Mouse (Mus musculus): ENCODE data around the gene Pnma1. TPM values are rescaled to one million over a fixed set of nuclear protein-coding genes. Genes with fewer than 3 reads are reported as not detected.

Gene Pnma1
- polyA plus RNA-seq, 1 experiment from 2014 or later: 1.9 TPM

- Histone ChIP-seq H3K36me3 (ENCODE audit: insufficient read depth, low read length) (no peaks in the 10 kb centered on the region), H3K9me3 (ENCODE audit: low read length) (no peaks in the 10 kb centered on the region), H3K4me2 (replicated peaks; ENCODE audit: low read depth, low read length) (peak overlapping the region; percentile 99), H3K4me3 (ENCODE audit: low read depth, low read length) (peak overlapping the region; percentile 82), H3K27ac (ENCODE audit: low read length) (peak overlapping the region; percentile 99), H3K9ac (replicated peaks; ENCODE audit: low read depth) (peak overlapping the region; percentile 82), H3K4me1 (ENCODE audit: insufficient read depth, low read depth, low read length) (peaks cover 69% of the 10 kb centered on the region), H3K27me3 (replicated peaks; ENCODE audit: insufficient read depth, low read length) (no peaks in the 10 kb centered on the region)
- 3% methylated on average over 13 of the region's 13 CpGs for WGBS
- TF ChIP-seq CTCF (IDR thresholded peaks at IDR 0.05): no peak
- no peak for TF ChIP-seq EP300 (IDR thresholded peaks at IDR 0.05)
- peak; percentile 35 for DNase-seq (ENCODE audit: low spot score)
- no peak for ATAC-seq
Measured at GRCm38 (mm10) chr12:84192280-84192679, 44.0 kb upstream of the Pnma1 start.

DNA sequence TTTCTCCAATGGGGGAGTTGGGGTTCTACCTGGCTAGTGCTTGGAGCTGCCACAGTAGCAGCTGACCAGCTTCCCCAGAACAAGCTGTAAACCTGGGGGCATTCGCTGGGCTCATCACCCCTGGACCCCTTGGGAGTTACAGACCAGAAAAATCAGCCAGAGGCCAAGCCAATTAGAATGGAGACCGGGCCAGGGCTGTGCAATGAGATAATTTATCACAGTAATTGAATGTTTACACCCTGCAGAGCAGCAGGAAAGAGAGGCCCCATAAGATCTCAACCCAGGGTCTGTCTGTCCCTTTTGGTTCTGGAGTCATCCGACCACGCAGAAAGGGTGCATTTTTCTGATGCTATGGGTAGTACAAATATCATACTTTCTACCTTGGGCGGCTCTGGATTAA, 43.5 kb upstream of the Pnma1 start:
- H3K27me3 ChIP-seq (replicated peaks; ENCODE audit: insufficient read depth, low read length): no peaks in the 10 kb centered on the region
- H3K9me3 ChIP-seq (ENCODE audit: low read length): no peaks in the 10 kb centered on the region
- H3K4me2 ChIP-seq (replicated peaks; ENCODE audit: low read depth, low read length): peak overlapping the region; percentile 99
- H3K4me3 ChIP-seq (ENCODE audit: low read depth, low read length): peak overlapping the region; percentile 82
- H3K4me1 ChIP-seq (ENCODE audit: insufficient read depth, low read depth, low read length): peaks cover 74% of the 10 kb centered on the region
- H3K27ac ChIP-seq (ENCODE audit: low read length): no peak overlapping the region
- no peak for TF ChIP-seq CTCF (IDR thresholded peaks at IDR 0.05)
- no peak for TF ChIP-seq EP300 (IDR thresholded peaks at IDR 0.05)
- no peaks in the 10 kb centered on the region for H3K36me3 ChIP-seq (ENCODE audit: insufficient read depth, low read length)
- ATAC-seq (no peak), DNase-seq (ENCODE audit: low spot score) (no peak)
- no peak overlapping the region for H3K9ac ChIP-seq (replicated peaks; ENCODE audit: low read depth)
- 24% methylated on average over 5 of the region's 5 CpGs for WGBS

- no peak for TF ChIP-seq CTCF (IDR thresholded peaks at IDR 0.05)
- ATAC-seq: no peak
- H3K4me2 ChIP-seq (replicated peaks; ENCODE audit: low read depth, low read length): peak overlapping the region; percentile 99
Measured at GRCm38 (mm10) chr12:84191190-84191589, 42.9 kb upstream of the Pnma1 start.

GRCm38 (mm10) chr12:84190151-84190820, 42.0 kb upstream of the Pnma1 start:
- 26% methylated on average over 14 of the region's 15 CpGs for WGBS
- Histone ChIP-seq H3K9me3 (ENCODE audit: low read length) (no peaks in the 10 kb centered on the region), H3K27ac (ENCODE audit: low read length) (peak overlapping the region; percentile 20), H3K27me3 (replicated peaks; ENCODE audit: insufficient read depth, low read length) (no peaks in the 10 kb centered on the region), H3K9ac (replicated peaks; ENCODE audit: low read depth) (no peak overlapping the region), H3K4me1 (ENCODE audit: insufficient read depth, low read depth, low read length) (peaks cover 79% of the 10 kb centered on the region), H3K36me3 (ENCODE audit: insufficient read depth, low read length) (no peaks in the 10 kb centered on the region), H3K4me2 (replicated peaks; ENCODE audit: low read depth, low read length) (peak overlapping the region; percentile 99; the same call in 1 of the 2 replicates), H3K4me3 (ENCODE audit: low read depth, low read length) (no peak overlapping the region)
- DNase-seq (ENCODE audit: low spot score): peak; percentile 67
- TF ChIP-seq EP300 (IDR thresholded peaks at IDR 0.05) (no peak), CTCF (IDR thresholded peaks at IDR 0.05) (no peak)
- no peak for ATAC-seq

More at GRCm38 (mm10) chr12:84191190-84191589, 42.9 kb upstream of the Pnma1 start:
- Histone ChIP-seq H3K9me3 (ENCODE audit: low read length) (no peaks in the 10 kb centered on the region), H3K36me3 (ENCODE audit: insufficient read depth, low read length) (no peaks in the 10 kb centered on the region), H3K27me3 (replicated peaks; ENCODE audit: insufficient read depth, low read length) (no peaks in the 10 kb centered on the region), H3K27ac (ENCODE audit: low read length) (no peak overlapping the region), H3K9ac (replicated peaks; ENCODE audit: low read depth) (no peak overlapping the region), H3K4me1 (ENCODE audit: insufficient read depth, low read depth, low read length) (peaks cover 76% of the 10 kb centered on the region), H3K4me3 (ENCODE audit: low read depth, low read length) (0 out of 2 replicates have a peak overlapping the region, but pooled peaks have one; percentile 82)
- 62% methylated on average over 7 of the region's 7 CpGs for WGBS
- DNase-seq (ENCODE audit: low spot score): no peak

GRCm38 (mm10) chr12:84188881-84189444, 40.7 kb upstream of the Pnma1 start:
- Histone ChIP-seq H3K4me1 (ENCODE audit: insufficient read depth, low read depth, low read length) (peaks cover 74% of the 10 kb centered on the region), H3K9me3 (ENCODE audit: low read length) (no peaks in the 10 kb centered on the region), H3K9ac (replicated peaks; ENCODE audit: low read depth) (no peak overlapping the region), H3K36me3 (ENCODE audit: insufficient read depth, low read length) (no peaks in the 10 kb centered on the region), H3K27ac (ENCODE audit: low read length) (peak overlapping the region; percentile 75), H3K27me3 (replicated peaks; ENCODE audit: insufficient read depth, low read length) (no peaks in the 10 kb centered on the region), H3K4me2 (replicated peaks; ENCODE audit: low read depth, low read length) (peak overlapping the region; percentile 28; the same call in 1 of the 2 replicates), H3K4me3 (ENCODE audit: low read depth, low read length) (no peak overlapping the region)
- ATAC-seq: no peak
- WGBS: 50% methylated on average over 14 of the region's 14 CpGs
- TF ChIP-seq CTCF (IDR thresholded peaks at IDR 0.05): no peak
- no peak for TF ChIP-seq EP300 (IDR thresholded peaks at IDR 0.05)
- no peak for DNase-seq (ENCODE audit: low spot score)

- ATAC-seq: peak; percentile 34; the same call in 1 of the 2 replicates
Measured at GRCm38 (mm10) chr12:84187752-84188601, 39.7 kb upstream of the Pnma1 start.

More at GRCm38 (mm10) chr12:84187752-84188601, 39.7 kb upstream of the Pnma1 start:
- peaks cover 74% of the 10 kb centered on the region for H3K4me1 ChIP-seq (ENCODE audit: insufficient read depth, low read depth, low read length)
- TF ChIP-seq EP300 (IDR thresholded peaks at IDR 0.05) (no peak), CTCF (IDR thresholded peaks at IDR 0.05) (no peak)
- no peaks in the 10 kb centered on the region for H3K27me3 ChIP-seq (replicated peaks; ENCODE audit: insufficient read depth, low read length)
- H3K4me3 ChIP-seq (ENCODE audit: low read depth, low read length): no peak overlapping the region
- peak overlapping the region; percentile 75 for H3K27ac ChIP-seq (ENCODE audit: low read length)
- H3K9ac ChIP-seq (replicated peaks; ENCODE audit: low read depth): no peak overlapping the region
- H3K4me2 ChIP-seq (replicated peaks; ENCODE audit: low read depth, low read length): peak overlapping the region; percentile 19; the same call in 1 of the 2 replicates
- DNase-seq (ENCODE audit: low spot score): peak; percentile 58
- 48% methylated on average over 15 of the region's 15 CpGs for WGBS
- no peaks in the 10 kb centered on the region for H3K36me3 ChIP-seq (ENCODE audit: insufficient read depth, low read length)
- H3K9me3 ChIP-seq (ENCODE audit: low read length): no peaks in the 10 kb centered on the region
